Mouse (Mus musculus) olfactory bulb, adult 2 months (tissue): ENCODE measurements around the gene Sfrp2.

Experiments used
- CTCF ChIP-seq: fragments of 200-500 bp; IDR thresholded peaks from 2 replicates; pipeline ENCODE4 v1.5.1; 2012; ENCODE audit warnings: low read depth, mild to moderate bottlenecking, low read length, moderate library complexity; ENCODE audit not compliant: insufficient read depth
- POLR2A ChIP-seq: fragments of 200-500 bp; IDR thresholded peaks from 2 replicates; pipeline ENCODE4 v1.6.1; 2012; ENCODE audit warnings: mild to moderate bottlenecking, low read depth, low read length, moderate library complexity; ENCODE audit not compliant: insufficient read depth

GRCm38 (mm10) chr3:83816372-83816925 lies 50.3 kb downstream of the Sfrp2 start:
- TF ChIP-seq POLR2A, result no peak
- TF ChIP-seq CTCF, result no peak
